Mouse (Mus musculus): ENCODE data around the gene Fam90a1a.

DNA sequence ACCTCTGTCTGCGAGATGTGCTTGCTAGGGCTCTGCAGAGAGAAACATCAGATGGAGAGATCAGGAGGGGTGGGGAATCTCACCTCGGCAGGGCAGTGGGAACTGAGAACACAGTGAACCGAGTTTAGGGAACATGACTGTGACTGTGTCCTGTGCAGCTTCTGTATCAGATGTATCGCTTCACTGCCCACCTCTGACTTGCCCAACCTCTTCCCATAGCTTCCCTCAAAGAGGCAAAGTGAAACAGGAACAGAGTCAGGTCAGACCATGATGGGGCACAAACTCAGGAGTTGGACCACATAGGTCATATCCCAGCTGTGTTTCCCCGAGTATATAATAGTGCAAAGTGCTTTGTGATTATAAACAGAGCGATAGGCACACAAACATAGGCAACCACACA lies 47.9 kb downstream of the Fam90a1a start:
- TF ChIP-seq EP300 (optimal IDR thresholded peaks at IDR 0.05) (no peak), CTCF (IDR thresholded peaks at IDR 0.05; ENCODE audit: low read depth) (no peak)

Measured in stomach, postnatal 0 days (tissue).